Mouse (Mus musculus) neural tube, embryonic 11.5 days (tissue): ENCODE results near the gene Cyp2d22. TPM values are rescaled to one million over a fixed set of nuclear protein-coding genes. Genes with fewer than 3 reads are reported as not detected.
A peak's percentile ranks its signal among the peaks of the same experiment; 100 is the strongest.

Source experiments
- ATAC-seq: fragments of 200-750 bp; cut with Nextera tagmentation; 2 replicates; pipeline ENCODE4 v1.8.0; 2017; ENCODE audit warnings: moderate number of reproducible peaks, mild to moderate bottlenecking, moderate TSS enrichment, moderate library complexity; ENCODE audit not compliant: insufficient read depth, low FRiP score, low TSS enrichment
- DNase-seq: peaks from one replicate; pipeline ENCODE4 v3.0.0-alpha.2; 2015; ENCODE audit warnings: low spot score
- H3K27ac ChIP-seq: fragments of 300-500 bp; sonication (generic); 2 replicates; pipeline ENCODE4 v1.5.1; 2014; ENCODE audit warnings: low read depth, mild to moderate bottlenecking, low read length
- H3K27me3 ChIP-seq: fragments of 300-500 bp; sonication (generic); 2 replicates; pipeline ENCODE4 v1.6.1; 2014; ENCODE audit warnings: mild to moderate bottlenecking, low read length, mixed read lengths; ENCODE audit not compliant: control insufficient read depth, insufficient read depth
- H3K36me3 ChIP-seq: fragments of 300-500 bp; sonication (generic); 2 replicates; pipeline ENCODE4 v1.6.1; 2014; ENCODE audit warnings: mild to moderate bottlenecking, low read length, moderate library complexity, mixed read lengths; ENCODE audit not compliant: control insufficient read depth, insufficient read depth
- H3K4me1 ChIP-seq: fragments of 300-500 bp; sonication (generic); 2 replicates; pipeline ENCODE4 v1.6.1; 2014; ENCODE audit warnings: low read length, mixed read lengths; ENCODE audit not compliant: control insufficient read depth, insufficient read depth
- H3K4me2 ChIP-seq: fragments of 300-500 bp; sonication (generic); 2 replicates; pipeline ENCODE4 v1.6.1; 2014; ENCODE audit warnings: low read depth, mild to moderate bottlenecking, moderate library complexity
- H3K4me3 ChIP-seq: fragments of 300-500 bp; sonication (generic); 2 replicates; pipeline ENCODE4 v1.5.1; 2014; ENCODE audit warnings: low read depth, low read length
- H3K9ac ChIP-seq: fragments of 300-500 bp; sonication (generic); 2 replicates; pipeline ENCODE4 v1.6.1; 2014; ENCODE audit warnings: mild to moderate bottlenecking, low read length
- H3K9me3 ChIP-seq: fragments of 300-500 bp; sonication (generic); 2 replicates; pipeline ENCODE4 v1.6.1; 2016; ENCODE audit warnings: low read length; ENCODE audit not compliant: control insufficient read depth
- WGBS: fragments of 180-500 bp; shearing (Covaris S2); extraction: QIAGEN DNeasy Blood & Tissue Kit; methylation state at CpG from one replicate; pipeline ENCODE4 v1.1.7; 2014; 5-methylcytosine and 5-hydroxymethylcytosine counted together
- polyA plus RNA-seq: library from polyadenylated mRNA; unstranded; fragments of >200 nt; fragmentation: Nextera tagmentation; extraction: Ambion mirVana; gene quantifications from 2 replicates; pipeline ENCODE4 v1.2.1, GENCODE M21; 2014

Cyp2d22 gene
- polyA plus RNA-seq, 1 experiment from 2014 or later, result 1.5 TPM

- ATAC-seq, result no peak
- no peak overlapping the region for H3K27ac ChIP-seq
- no peaks in the 10 kb centered on the region for H3K9me3 ChIP-seq
- H3K9ac ChIP-seq, result no peak overlapping the region
- 80% methylated on average over 4 of the region's 4 CpGs for WGBS
- peak overlapping the region; percentile 65 for H3K4me2 ChIP-seq
- H3K4me3 ChIP-seq, result peak overlapping the region; percentile 68; the same call in 1 of the 2 replicates
- DNase-seq, result no peak
- no peaks in the 10 kb centered on the region for H3K27me3 ChIP-seq
- peaks cover 15% of the 10 kb centered on the region for H3K36me3 ChIP-seq
- H3K4me1 ChIP-seq, result peaks cover 10% of the 10 kb centered on the region
Measured at GRCm38 (mm10) chr15:82347303-82347676, 32.8 kb downstream of the Cyp2d22 start.

GRCm38 (mm10) chr15:82346580-82347302, 33.3 kb downstream of the Cyp2d22 start:
- 70% methylated on average over 14 of the region's 14 CpGs for WGBS
- Histone ChIP-seq H3K27me3 (no peaks in the 10 kb centered on the region), H3K36me3 (peaks cover 15% of the 10 kb centered on the region), H3K9me3 (no peaks in the 10 kb centered on the region), H3K27ac (no peak overlapping the region), H3K4me1 (peaks cover 10% of the 10 kb centered on the region), H3K9ac (peak overlapping the region; percentile 70), H3K4me3 (peak overlapping the region; percentile 68), H3K4me2 (peak overlapping the region; percentile 65)
- DNase-seq, result no peak
- no peak for ATAC-seq

GRCm38 (mm10) chr15:82345820-82346470, 34.1 kb downstream of the Cyp2d22 start:
- H3K9me3 ChIP-seq, result no peaks in the 10 kb centered on the region

GRCm38 (mm10) chr15:82344971-82345370, 35.1 kb downstream of the Cyp2d22 start:
- Histone ChIP-seq H3K9ac (no peak overlapping the region), H3K27me3 (peaks cover 11% of the 10 kb centered on the region), H3K4me1 (peaks cover 15% of the 10 kb centered on the region), H3K36me3 (peaks cover 15% of the 10 kb centered on the region), H3K9me3 (no peaks in the 10 kb centered on the region), H3K4me3 (no peak overlapping the region), H3K27ac (no peak overlapping the region), H3K4me2 (no peak overlapping the region)
- ATAC-seq (no peak), DNase-seq (no peak)
- WGBS, result 88% methylated on average over 6 of the region's 6 CpGs

More at GRCm38 (mm10) chr15:82345820-82346470, 34.1 kb downstream of the Cyp2d22 start:
- peak overlapping the region; percentile 65 for H3K4me2 ChIP-seq
- peak overlapping the region; percentile 68 for H3K4me3 ChIP-seq
- peaks cover 13% of the 10 kb centered on the region for H3K4me1 ChIP-seq
- H3K9ac ChIP-seq, result peak overlapping the region; percentile 70
- ATAC-seq (peak; percentile 98), DNase-seq (peak; percentile 98)
- under 1% methylated on average over 50 of the region's 51 CpGs for whole genome bisulfite sequencing
- peaks cover 3% of the 10 kb centered on the region for H3K27me3 ChIP-seq
- peak overlapping the region; percentile 80; the same call in 1 of the 2 replicates for H3K27ac ChIP-seq
- H3K36me3 ChIP-seq, result peaks cover 15% of the 10 kb centered on the region

- Histone ChIP-seq H3K27ac (no peak overlapping the region), H3K4me1 (peaks cover 15% of the 10 kb centered on the region), H3K4me3 (no peak overlapping the region), H3K9me3 (no peaks in the 10 kb centered on the region), H3K36me3 (peaks cover 8% of the 10 kb centered on the region), H3K4me2 (no peak overlapping the region), H3K9ac (no peak overlapping the region), H3K27me3 (peaks cover 11% of the 10 kb centered on the region)
- DNase-seq (no peak), ATAC-seq (no peak)
- WGBS, result 92% methylated on average over 27 of the region's 27 CpGs
Measured at GRCm38 (mm10) chr15:82343368-82344287, 36.4 kb downstream of the Cyp2d22 start.

GRCm38 (mm10) chr15:82342543-82342935, 37.5 kb downstream of the Cyp2d22 start:
- Histone ChIP-seq H3K4me1 (peaks cover 21% of the 10 kb centered on the region), H3K27me3 (peaks cover 11% of the 10 kb centered on the region), H3K27ac (no peak overlapping the region), H3K4me2 (0 out of 2 replicates have a peak overlapping the region, but pooled peaks have one; percentile 7), H3K9ac (no peak overlapping the region), H3K9me3 (no peaks in the 10 kb centered on the region), H3K4me3 (no peak overlapping the region), H3K36me3 (no peaks in the 10 kb centered on the region)
- DNase-seq (no peak), ATAC-seq (no peak)
- WGBS, result 73% methylated on average over 5 of the region's 5 CpGs

GRCm38 (mm10) chr15:82341675-82342542, 38.2 kb downstream of the Cyp2d22 start:
- no peak overlapping the region; the same call in 1 of the 2 replicates for H3K9ac ChIP-seq
- H3K4me3 ChIP-seq, result no peak overlapping the region

More at GRCm38 (mm10) chr15:82341675-82342542, 38.2 kb downstream of the Cyp2d22 start:
- H3K27me3 ChIP-seq, result peaks cover 11% of the 10 kb centered on the region
- H3K9me3 ChIP-seq, result no peaks in the 10 kb centered on the region
- no peak overlapping the region for H3K27ac ChIP-seq
- H3K36me3 ChIP-seq, result no peaks in the 10 kb centered on the region
- DNase-seq (no peak), ATAC-seq (no peak)
- WGBS, result 66% methylated on average over 15 of the region's 15 CpGs
- H3K4me2 ChIP-seq, result peak overlapping the region; percentile 64; the same call in 1 of the 2 replicates
- H3K4me1 ChIP-seq, result peaks cover 15% of the 10 kb centered on the region
